Mouse (Mus musculus) sigmoid colon, adult 10 weeks (tissue): ENCODE measurements around the gene Gm17720. TPM values are rescaled to one million over a fixed set of nuclear protein-coding genes. Genes with fewer than 3 reads are reported as not detected.

Source experiments
- polyA plus RNA-seq: library from polyadenylated mRNA; stranded (reverse); fragments of 350-450 nt; fragmentation: Illumina TruSeq; extraction: RNeasy Lipid Tissue Mini Kit (QIAGEN cat#74804); gene quantifications from one replicate; pipeline ENCODE4 v1.2.3, GENCODE M21; 2014; ENCODE audit warnings: low read depth, low replicate concordance

Gm17720 gene
- not detected for polyA plus RNA-seq

DNA sequence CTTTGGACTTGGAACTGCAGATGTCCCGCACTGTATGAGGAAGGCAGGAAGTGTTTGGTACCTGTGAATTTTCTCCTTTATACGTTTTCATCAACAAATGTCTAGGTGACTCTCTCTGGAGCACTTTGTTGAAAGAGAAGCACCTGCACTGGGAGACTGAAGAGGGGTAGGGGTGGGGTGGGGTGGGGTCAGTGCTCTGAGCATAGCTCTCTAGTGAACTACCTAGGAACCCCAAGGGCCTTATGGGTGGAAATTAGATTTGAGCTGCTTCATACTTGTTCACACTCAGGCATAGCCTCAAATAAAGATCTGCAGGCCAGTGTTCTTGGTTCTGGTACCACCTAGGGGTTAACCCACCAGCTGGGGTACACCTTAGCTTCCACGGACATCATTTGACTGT, at the start of gene Gm17720:
Gene Gm17720 (minus strand): TSS at position 101 of the 400 bp plus-strand sequence.

DNA sequence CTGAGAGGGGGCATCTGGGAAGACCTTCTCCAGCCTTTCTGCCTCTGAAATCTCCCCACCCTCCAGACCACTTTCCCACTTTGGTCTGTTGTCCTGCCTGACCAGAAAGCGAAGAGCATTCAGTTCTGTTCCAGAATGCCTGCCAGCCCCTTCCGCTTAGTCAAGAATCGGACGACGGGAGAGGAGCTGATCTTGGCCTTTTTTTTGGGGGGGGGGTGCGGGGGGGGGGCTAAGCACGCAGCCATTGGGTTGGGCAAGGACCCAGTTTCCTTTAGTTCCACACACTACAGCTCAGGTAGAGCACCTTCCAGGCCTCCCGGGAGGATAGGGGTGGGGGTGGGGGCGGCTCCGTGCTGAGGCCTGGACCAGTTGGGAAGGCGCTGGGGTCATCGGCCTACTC, 1.6 kb downstream of the Gm17720 start, which contains the start of gene Gm21964:
Gene Gm21964 (plus strand): TSS at position 301 of the 400 bp plus-strand sequence.

DNA sequence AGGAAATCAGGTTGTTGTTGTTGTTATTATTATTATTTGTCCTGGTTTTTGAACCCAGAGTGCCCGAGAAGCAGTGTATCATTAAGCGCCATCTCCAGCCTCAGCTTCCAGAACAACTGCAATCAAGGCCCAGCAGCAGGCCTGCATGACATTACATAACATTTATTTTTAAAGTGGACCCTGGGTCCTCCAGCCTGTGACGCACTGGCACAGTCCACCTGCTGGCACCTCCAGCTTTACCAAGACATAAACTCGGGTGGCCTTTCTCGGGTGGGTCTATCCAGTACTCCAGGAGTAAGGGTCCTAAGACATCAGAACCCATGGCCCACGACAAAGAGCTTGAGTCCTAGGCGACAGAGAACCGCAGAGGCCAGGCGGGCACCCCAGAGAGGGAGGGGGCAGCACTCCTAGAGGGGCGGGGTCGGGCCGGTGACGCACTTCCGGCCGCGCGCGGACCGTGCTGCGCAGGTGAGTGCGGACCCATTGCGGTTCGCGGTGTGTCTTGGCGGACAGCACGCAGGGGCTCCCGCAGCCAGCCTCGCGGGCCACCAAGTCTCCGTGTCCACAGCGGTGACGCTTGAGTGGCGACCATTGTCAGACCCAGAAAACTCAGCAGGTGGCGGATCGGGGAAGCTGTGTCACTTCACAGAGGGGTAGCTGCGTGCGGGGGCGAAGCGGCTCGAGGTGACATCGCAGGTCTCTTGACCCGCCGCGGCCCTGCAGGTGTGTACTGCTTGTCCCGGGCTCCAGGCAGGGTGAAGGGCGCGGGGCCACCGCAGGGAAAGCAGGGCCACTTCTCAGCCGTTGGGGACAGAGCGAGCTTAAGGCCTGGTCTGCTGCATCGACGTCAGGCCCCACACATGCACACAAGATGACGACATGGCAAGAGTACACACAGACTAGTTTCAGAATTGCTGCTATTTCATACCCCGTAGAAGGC, 23.0 kb downstream of the Gm17720 start, which contains the start of gene Zfp612:
Gene Zfp612 (plus strand): TSS at position 465 of the 940 bp plus-strand sequence.

DNA sequence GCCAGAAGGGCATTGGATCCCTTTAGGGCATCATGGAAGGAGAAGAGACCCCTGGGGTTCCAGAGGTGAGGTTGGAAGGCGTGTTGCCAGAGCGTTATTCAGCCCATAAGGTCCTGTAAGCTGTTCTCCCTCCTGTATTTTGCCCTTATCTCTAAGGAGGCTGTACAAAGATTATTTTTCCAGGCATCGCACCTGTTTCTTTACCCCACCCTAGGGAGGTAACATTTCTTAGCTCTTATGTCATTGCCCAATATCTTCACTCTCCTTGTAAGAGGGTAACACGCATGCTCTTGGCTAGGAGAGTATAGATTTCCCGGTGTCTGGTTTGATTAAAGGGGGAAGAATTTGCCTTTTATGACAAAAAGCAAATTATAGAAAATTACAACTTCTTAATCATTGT, 62.9 kb downstream of the Gm17720 start, which contains the start of gene Chst4:
Gene Chst4 (minus strand): TSS at position 82 of the 400 bp plus-strand sequence.

Other genes with a start within 250 kb of the Gm17720 start
- 41.9 TPM for gene Phlpp2, start 234.2 kb downstream of the Gm17720 start, polyA plus RNA-seq
- gene Marveld3, start 140.6 kb downstream of the Gm17720 start, polyA plus RNA-seq = 64.4 TPM
- gene Tat, start 112.3 kb downstream of the Gm17720 start, polyA plus RNA-seq = 15.9 TPM
- 38.7 TPM for gene Chst4, start 63.0 kb downstream of the Gm17720 start, polyA plus RNA-seq
- gene Zfp612, start 23.0 kb downstream of the Gm17720 start, polyA plus RNA-seq = 24.8 TPM
- not detected for gene Gm21964, start 1.5 kb downstream of the Gm17720 start, polyA plus RNA-seq
- 15.6 TPM for gene Calb2, start 65.5 kb upstream of the Gm17720 start, polyA plus RNA-seq
- gene Cmtr2, start 112.9 kb upstream of the Gm17720 start, polyA plus RNA-seq = 7.3 TPM
- gene Hydin, start 164.2 kb upstream of the Gm17720 start, polyA plus RNA-seq = not detected